Mouse (Mus musculus) adrenal gland, adult (tissue): Measurements from ENCODE around the gene Klri1.
"Not testable (repeated sequence)": the region's sequence is repeated elsewhere in the genome, so short reads cannot be mapped to it uniquely, and the experiment has no call there.

Experiments
- DNase-seq, 2 experiments: peaks; one replicate each; pipeline ENCODE4 v3.0.0; 2022 to 2023; ENCODE audit warnings: low spot score in 1 of 2; ENCODE audit not compliant: inconsistent age in 2 of 2

Gene Klri1

GRCm38 (mm10) chr6:129717032-129717431, at the start of gene Klri1:
Gene Klri1, minus strand, starts transcription at chr6:129717132.
- no peak for DNase-seq

- no peak for DNase-seq
Observed at GRCm38 (mm10) chr6:129747654-129748032, 30.7 kb upstream of the Klri1 start.

GRCm38 (mm10) chr6:129747016-129747653, 30.2 kb upstream of the Klri1 start:
- no peak for DNase-seq

- DNase-seq, result no peak
Observed at GRCm38 (mm10) chr6:129746151-129746550, 29.2 kb upstream of the Klri1 start.

- DNase-seq, result no peak
Observed at GRCm38 (mm10) chr6:129740069-129740721, 23.3 kb upstream of the Klri1 start, which contains the start of gene Klri2. Gene Klri2, minus strand, starts transcription at chr6:129740484.

GRCm38 (mm10) chr6:129736414-129736813, 19.5 kb upstream of the Klri1 start:
- DNase-seq, result no peak

GRCm38 (mm10) chr6:129727237-129727636, 10.3 kb upstream of the Klri1 start:
- DNase-seq, result no peak

GRCm38 (mm10) chr6:129721390-129721789, 4.5 kb upstream of the Klri1 start:
- DNase-seq, result no peak

- no peak for DNase-seq
Observed at GRCm38 (mm10) chr6:129720487-129720886, 3.6 kb upstream of the Klri1 start.

GRCm38 (mm10) chr6:129713566-129713965, 3.4 kb downstream of the Klri1 start:
- DNase-seq, result no peak

- peak; percentile 41 to 64 for DNase-seq
Observed at GRCm38 (mm10) chr6:129691436-129691835, 25.5 kb downstream of the Klri1 start.

GRCm38 (mm10) chr6:129680379-129680778, 36.6 kb downstream of the Klri1 start:
- DNase-seq, result peak; percentile 52 to 69

GRCm38 (mm10) chr6:129678873-129679272, 38.1 kb downstream of the Klri1 start, which contains the start of gene Klrc1:
Gene Klrc1, minus strand, starts transcription at chr6:129678973.
- peak in 1 of 2 experiments; percentile 10 for DNase-seq

GRCm38 (mm10) chr6:129661301-129661700, 55.6 kb downstream of the Klri1 start:
- DNase-seq, result not testable (repeated sequence)

- not testable (repeated sequence) for DNase-seq
Observed at GRCm38 (mm10) chr6:129660589-129660988, 56.3 kb downstream of the Klri1 start, which contains the start of gene Klrc2. Gene Klrc2, minus strand, starts transcription at chr6:129660689.
